Mouse (Mus musculus): ENCODE data around the gene Spp1.

GRCm38 (mm10) chr5:104402651-104403050 lies 32.3 kb upstream of the Spp1 start:
- no peak for TF ChIP-seq CTCF (IDR thresholded peaks at IDR 0.05; ENCODE audit: borderline replicate concordance, control insufficient read depth, extremely low read depth, insufficient read depth, low read length, poor library complexity)
- no peak for TF ChIP-seq POLR2A (IDR thresholded peaks at IDR 0.05; ENCODE audit: control insufficient read depth, extremely low read depth, insufficient read depth, low read length, poor library complexity)

Data from thymus, adult 2 months (tissue).